Comparison of ENCODE assay signal across 11 mouse cellular contexts in the genomic region with DNA sequence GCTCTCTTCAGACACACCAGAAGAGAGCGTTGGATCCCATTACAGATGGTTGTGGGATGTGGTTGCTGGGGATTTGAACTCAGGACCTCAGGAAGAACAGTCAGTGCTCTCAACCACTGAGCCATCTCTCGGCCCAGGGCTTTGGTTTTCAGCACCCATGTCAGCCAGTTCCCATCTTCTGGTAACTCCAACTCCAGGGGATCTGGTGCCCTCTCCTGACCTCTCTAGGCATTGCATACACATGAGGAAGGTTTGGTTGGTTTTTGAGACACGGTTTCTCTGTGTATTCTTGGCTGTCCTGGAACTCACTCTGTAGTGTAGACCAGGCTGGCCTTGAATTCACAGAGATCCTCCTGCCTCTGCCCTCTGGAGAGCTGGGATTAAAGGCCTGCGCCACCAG.
DNase-seq lines count a peak whose midpoint lies in the region; ATAC-seq and TF ChIP-seq lines count a peak whose summit lies in the region.
"Had no signal": no experiment of that assay in that cellular context is flagged by ENCODE, and none has a peak within 500 bp of the region (broad histone marks: within the 10 kb centered on the region; RNA-seq: fewer than 3 reads in every experiment).

No protein-coding gene starts in this region.

- H3K36me3 ChIP-seq in intestine, postnatal 0 days (ENCODE audit: control insufficient read depth, insufficient read depth) = no peaks in the 10 kb centered on the region
- H3K36me3 ChIP-seq in intestine, embryonic 15.5 days = no peaks in the 10 kb centered on the region
- H3K36me3 ChIP-seq: G1E; limb, embryonic 12.5 days had no signal

- ATAC-seq in intestine, postnatal 0 days = no peak
- no peak for ATAC-seq in intestine, embryonic 15.5 days

- TF ChIP-seq POLR2A in brain, embryonic 14.5 days (IDR thresholded peaks at IDR 0.05; ENCODE audit: borderline replicate concordance, extremely low read depth, insufficient read depth, insufficient read length, poor library complexity, severe bottlenecking) = no peak

- H3K27ac ChIP-seq in intestine, postnatal 0 days (ENCODE audit: low read depth, low read length) = no peak overlapping the region
- no peak overlapping the region for H3K27ac ChIP-seq in intestine, embryonic 15.5 days
- H3K27ac ChIP-seq: limb, embryonic 12.5 days had no signal

- TF ChIP-seq CTCF in intestine, postnatal 0 days (IDR thresholded peaks at IDR 0.05; ENCODE audit: low read depth) = peak; percentile 52
- TF ChIP-seq CTCF in brain, embryonic 14.5 days (IDR thresholded peaks at IDR 0.05; ENCODE audit: borderline replicate concordance, extremely low read depth, insufficient read depth, insufficient read length) = peak; percentile 34; the same call in 1 of the 2 replicates

- H3K27me3 ChIP-seq in intestine, postnatal 0 days (replicated peaks; ENCODE audit: control insufficient read depth, insufficient read depth, low read length) = no peaks in the 10 kb centered on the region
- no peaks in the 10 kb centered on the region for H3K27me3 ChIP-seq in intestine, embryonic 15.5 days (replicated peaks)
- H3K27me3 ChIP-seq: limb, embryonic 12.5 days had no signal

- no peak overlapping the region for H3K4me3 ChIP-seq in intestine, postnatal 0 days (ENCODE audit: low read depth, low read length)
- H3K4me3 ChIP-seq in intestine, embryonic 15.5 days (replicated peaks) = no peak overlapping the region
- H3K4me3 ChIP-seq: limb, embryonic 12.5 days had no signal

- no peak overlapping the region for H3K4me2 ChIP-seq in intestine, postnatal 0 days (replicated peaks; ENCODE audit: low read depth)
- H3K4me2 ChIP-seq in intestine, embryonic 15.5 days (replicated peaks) = no peak overlapping the region
- H3K4me2 ChIP-seq: limb, embryonic 12.5 days had no signal

- H3K9ac ChIP-seq in intestine, postnatal 0 days (ENCODE audit: low read depth, low read length) = no peak overlapping the region
- H3K9ac ChIP-seq in intestine, embryonic 15.5 days = no peak overlapping the region
- H3K9ac ChIP-seq: limb, embryonic 12.5 days had no signal

- no peaks in the 10 kb centered on the region for H3K9me3 ChIP-seq in intestine, postnatal 0 days (ENCODE audit: control insufficient read depth)
- no peaks in the 10 kb centered on the region for H3K9me3 ChIP-seq in intestine, embryonic 15.5 days
- H3K9me3 ChIP-seq: limb, embryonic 12.5 days had no signal

- H3K4me1 ChIP-seq in intestine, postnatal 0 days (replicated peaks; ENCODE audit: control insufficient read depth, insufficient read depth, low read length) = no peaks in the 10 kb centered on the region
- H3K4me1 ChIP-seq in intestine, embryonic 15.5 days (replicated peaks) = no peaks in the 10 kb centered on the region

- DNase-seq in lung, postnatal 36 days = peak; percentile 3
- DNase-seq in lung, postnatal 10 days = no peak
- no peak for DNase-seq in brain, embryonic 14.5 days (ENCODE audit: low read depth)
- no peak for DNase-seq in ovary, adult 18-20 months (ENCODE audit: low spot score)
- DNase-seq in adrenal gland, adult 18-20 months (ENCODE audit: low spot score in 2 of 2) = no peak
- DNase-seq: cerebellum, postnatal 25 days; heart, adult 18-20 months had no signal

- WGBS in intestine, postnatal 0 days = 86% methylated on average over 4 of the region's 4 CpGs
- 86% methylated on average over 4 of the region's 4 CpGs for WGBS in intestine, embryonic 15.5 days
